Mouse (Mus musculus): ENCODE data around the gene Dst.

The Dst gene

GRCm38 (mm10) chr1:34099439-34099838 lies 191.4 kb downstream of the Dst start:
- CTCF ChIA-PET: no interaction called here

- CTCF ChIA-PET: no interaction called here
Observed at GRCm38 (mm10) chr1:34100385-34100784, 192.4 kb downstream of the Dst start.

- CTCF ChIA-PET: no interaction called here
Observed at GRCm38 (mm10) chr1:34102604-34103003, 194.6 kb downstream of the Dst start.

GRCm38 (mm10) chr1:34103176-34103575 lies 195.2 kb downstream of the Dst start:
- CTCF ChIA-PET: no interaction called here

DNA sequence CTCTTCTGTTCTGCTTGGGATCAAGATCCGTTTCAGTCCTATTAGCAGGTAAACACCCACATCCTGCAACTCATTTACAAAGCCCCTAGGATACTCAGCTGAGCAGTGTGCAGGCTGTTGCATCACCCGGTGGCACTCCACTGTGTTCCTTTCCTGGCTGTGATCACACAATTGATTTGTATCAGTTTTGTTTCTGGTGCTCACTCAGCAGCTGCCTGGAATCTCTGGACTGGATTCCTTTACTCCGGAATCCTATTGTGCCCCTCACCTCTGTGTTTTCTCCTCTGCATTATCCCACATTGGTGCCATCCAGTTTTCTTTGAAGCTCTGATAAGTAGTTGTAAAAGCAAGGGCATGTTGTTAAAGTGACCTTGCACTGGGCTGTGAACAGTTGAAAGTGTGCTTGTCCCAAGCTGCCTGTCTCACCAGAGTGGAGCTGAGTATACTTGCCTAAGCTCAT lies 195.7 kb downstream of the Dst start:
- CTCF ChIA-PET: no interaction called here

DNA sequence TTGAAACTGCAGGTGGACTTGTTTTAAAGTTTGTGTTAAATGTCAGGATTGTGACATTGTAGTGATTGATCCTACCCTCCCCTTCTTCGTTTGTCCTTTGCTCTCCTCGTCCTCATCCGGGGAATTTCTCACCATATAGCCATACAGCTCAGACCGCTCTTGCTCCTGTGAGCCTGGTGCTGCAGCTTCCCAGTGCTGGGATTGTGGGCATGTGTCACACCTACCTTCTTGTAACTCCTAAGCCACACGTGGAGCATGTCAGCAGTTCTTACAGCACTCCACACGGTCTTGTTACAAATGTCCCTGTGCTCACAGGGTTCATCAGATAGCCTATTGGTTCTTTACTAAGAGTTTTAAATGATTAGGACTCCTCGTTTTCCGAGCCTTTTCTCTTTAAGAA lies 196.8 kb downstream of the Dst start:
- CTCF ChIA-PET: interaction anchor here (0.7 kb wide), 1 partner anchor 795 kb away, joined by 3 read pairs; no protein-coding TSS in a partner anchor

DNA sequence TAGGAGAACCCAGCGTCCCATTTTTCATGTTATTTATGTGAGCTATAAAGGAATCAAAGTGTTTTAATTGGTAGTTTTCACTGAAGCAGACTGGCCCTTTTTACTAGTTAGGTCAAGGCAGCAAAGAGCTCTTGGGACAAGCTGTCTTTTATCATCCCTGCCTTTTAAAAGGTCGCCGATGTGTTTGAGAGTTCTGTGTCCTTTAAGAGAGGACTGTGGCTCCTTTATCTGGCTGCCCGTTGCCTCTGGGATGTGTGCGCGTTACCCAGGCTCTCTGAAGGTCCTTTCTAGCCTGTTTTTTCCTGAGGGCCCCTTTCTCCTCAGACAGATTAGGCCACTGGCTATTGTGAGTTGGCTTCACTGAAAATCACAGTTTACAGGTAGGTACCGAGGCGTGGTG lies 198.6 kb downstream of the Dst start:
- CTCF ChIA-PET: no interaction called here

DNA sequence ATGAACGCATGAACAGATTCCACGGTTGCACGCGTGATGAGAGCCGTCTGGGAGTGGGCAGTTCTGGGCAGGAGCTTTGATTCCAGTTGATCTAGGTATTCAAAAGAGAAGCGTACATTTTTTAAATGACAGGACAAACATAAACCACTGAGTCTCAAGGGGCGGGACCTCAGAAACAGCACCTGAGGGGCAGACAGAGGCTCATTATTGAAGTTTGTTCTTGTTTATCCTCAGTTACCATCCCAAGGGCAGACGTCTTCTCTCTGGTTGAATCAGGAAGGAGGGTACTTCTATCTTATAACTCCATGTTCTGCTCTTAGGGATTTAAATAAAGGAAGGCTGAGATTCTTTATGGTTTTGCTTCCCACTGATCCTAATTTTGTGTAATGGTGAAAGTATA lies 199.1 kb downstream of the Dst start:
- CTCF ChIA-PET: no interaction called here

DNA sequence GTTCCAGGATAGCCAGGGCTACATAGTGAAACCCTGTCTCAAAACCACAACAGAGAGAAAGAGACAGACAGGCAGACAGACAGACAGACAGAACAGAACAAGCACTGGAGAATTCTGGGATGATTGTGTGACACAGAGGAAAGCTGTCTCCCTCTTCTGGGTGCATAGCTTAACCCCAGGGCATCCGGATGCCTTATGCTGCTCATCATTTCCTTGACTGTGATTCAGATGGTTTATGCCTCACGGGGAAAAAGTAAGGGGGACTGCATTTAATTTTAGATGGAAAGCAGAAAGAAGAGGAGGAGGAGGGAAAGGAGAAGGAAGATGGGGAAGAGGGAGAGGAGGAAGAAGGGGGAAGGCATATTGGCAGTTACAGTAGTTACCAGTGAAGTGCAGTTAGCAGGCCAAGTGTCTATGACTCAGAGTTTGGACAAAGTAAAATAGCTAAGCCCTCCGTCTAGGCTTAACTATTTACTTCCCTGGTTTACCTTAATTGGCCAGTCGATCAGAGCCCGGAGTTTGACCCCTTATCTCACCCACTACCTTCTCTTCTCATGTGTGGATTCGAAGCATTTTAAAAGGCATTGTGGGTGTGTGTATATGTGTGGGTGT lies 201.7 kb downstream of the Dst start:
- CTCF ChIA-PET: no interaction called here

- CTCF ChIA-PET: no interaction called here
Observed at GRCm38 (mm10) chr1:34110862-34111261, 202.8 kb downstream of the Dst start.

DNA sequence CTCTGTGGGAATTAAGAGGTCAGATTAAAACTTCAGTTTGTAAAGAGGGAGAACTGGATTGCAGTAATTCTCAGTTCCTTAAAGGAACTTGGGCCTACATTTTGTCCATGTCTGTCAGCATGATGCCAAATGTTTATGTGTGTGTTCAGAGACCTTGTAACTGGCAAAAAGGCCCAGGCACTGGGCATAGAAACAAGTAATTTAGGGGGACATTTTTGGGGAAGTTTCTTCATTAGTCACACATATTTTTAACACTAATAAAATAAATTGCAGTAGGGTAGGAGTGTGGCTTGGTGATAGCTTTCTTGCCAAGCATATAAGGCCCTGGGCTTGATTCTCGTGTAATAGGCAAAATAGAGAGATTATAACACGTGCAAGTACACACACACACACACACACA lies 203.9 kb downstream of the Dst start:
- CTCF ChIA-PET: interaction anchor here (0.7 kb wide), 1 partner anchor 30 kb away, joined by 4 read pairs; no protein-coding TSS in a partner anchor

GRCm38 (mm10) chr1:34116444-34116843 lies 208.4 kb downstream of the Dst start:
- CTCF ChIA-PET: no interaction called here

DNA sequence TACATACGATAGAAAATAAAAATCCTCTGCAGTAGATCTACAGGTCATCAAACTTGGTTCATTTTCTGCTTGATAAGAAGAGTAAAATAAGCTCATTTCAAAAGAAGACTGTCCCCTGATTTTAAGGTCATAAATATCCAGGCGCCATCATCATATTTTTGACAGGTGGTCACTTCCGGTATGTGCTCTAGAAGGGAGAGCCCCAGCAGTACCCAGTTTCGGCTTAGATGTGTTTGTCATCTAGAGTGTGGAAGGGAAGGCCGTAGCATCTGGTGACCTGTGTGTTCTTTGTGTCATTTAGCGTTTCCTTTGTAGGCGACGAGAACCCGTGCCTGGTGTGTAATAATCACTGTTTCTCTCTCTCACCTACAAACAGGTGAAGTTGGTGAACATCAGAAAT lies 209.0 kb downstream of the Dst start:
- CTCF ChIA-PET: no interaction called here

DNA sequence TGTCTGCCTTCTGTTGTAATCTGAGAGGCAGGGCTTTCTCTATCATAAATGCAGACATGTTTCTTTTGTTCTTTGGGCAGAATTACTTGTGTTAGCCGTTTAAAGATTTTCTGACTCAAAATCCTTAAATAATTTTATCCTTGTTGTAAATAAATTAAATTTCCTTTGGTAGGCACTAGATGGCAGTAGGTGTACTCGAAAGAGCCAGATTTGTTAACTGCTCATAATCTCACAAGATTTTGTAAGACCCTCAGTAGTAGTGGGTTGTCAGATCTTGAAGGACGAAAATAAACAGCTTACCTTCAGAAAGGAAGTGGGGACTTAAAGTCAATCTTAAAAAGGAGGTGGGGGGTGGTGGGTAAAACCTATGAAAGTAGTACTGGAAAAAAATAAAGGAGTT lies 209.7 kb downstream of the Dst start:
- CTCF ChIA-PET: no interaction called here

GRCm38 (mm10) chr1:34120066-34120465 lies 212.0 kb downstream of the Dst start:
- CTCF ChIA-PET: no interaction called here

DNA sequence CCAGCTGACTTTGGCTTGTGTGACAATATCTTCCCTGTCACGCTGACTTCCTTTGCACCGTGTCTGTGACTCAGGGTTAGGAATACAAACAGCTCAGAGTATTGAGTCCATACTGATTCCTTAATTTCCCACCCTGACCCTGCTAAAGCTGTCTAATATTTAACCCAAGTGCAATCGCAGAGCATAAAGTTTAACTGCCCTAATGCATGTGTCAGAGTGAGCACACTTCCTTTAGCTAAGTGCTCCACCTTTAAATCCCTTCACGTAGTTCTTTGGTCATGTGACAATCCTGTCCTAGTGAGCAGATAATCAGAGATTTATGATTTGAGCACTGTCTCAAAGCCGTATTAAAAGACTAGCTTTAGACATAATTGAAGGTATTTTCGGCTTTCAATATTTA lies 212.6 kb downstream of the Dst start:
- CTCF ChIA-PET: no interaction called here

- CTCF ChIA-PET: no interaction called here
Observed at GRCm38 (mm10) chr1:34121157-34122015, 213.4 kb downstream of the Dst start.

DNA sequence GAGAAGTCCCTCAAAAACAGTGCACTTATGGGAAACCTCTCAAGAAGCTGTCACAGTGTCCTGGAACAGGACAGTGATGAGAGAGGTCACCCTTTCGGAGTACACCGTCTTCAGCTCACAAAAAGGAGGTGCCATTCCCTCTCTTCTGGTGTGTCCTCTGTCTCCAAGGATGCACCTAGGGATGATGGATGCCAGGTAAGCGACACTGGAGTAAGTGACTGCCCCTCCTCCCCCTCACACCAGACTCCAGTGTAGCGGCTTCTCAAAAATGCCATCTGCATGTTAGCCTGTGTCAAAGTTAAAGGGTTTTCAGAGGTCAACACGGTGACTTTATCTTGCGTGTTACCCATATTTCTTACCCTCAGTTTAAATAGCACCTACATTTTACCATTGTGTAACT lies 214.2 kb downstream of the Dst start:
- CTCF ChIA-PET: no interaction called here

- CTCF ChIA-PET: no interaction called here
Observed at GRCm38 (mm10) chr1:34122905-34123304, 214.9 kb downstream of the Dst start.

DNA sequence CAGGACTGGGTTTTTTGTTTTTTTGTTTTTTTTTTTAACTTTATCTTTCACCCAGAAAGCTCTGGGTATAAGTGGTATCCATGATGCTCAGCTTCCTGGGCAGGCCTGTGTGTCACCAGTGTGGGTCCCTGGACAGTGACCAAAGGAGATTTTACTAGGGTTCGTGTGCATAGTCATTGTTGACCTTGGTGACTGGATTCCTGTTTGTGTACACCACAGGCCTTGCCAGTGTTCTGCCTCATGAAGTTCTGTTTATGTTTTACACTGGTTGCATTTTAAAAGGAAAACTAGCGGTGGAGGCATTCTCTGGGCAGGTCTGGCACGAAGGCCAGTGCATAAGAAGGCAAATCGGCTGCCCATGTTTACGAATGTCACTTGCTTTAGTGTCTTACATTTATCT lies 215.3 kb downstream of the Dst start:
- CTCF ChIA-PET: no interaction called here

DNA sequence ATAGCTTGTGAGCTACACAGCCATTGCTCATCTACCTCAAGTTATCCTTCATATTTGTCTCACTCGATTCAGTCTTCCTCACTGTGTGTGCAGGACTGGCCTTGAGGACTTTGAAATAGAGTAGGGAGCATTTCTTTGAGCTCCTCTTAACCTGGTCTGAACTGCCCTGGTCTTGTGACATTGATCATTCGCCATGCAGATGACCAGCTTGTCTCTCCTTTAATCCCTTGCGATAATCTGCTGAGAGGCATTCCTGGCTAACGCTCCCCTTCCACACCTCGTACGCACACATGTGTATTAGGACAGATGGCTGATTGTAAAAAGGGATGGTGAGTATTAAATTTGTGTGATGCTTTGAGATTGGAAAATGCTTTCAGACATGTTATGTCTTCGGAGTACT lies 216.4 kb downstream of the Dst start:
- CTCF ChIA-PET: no interaction called here

DNA sequence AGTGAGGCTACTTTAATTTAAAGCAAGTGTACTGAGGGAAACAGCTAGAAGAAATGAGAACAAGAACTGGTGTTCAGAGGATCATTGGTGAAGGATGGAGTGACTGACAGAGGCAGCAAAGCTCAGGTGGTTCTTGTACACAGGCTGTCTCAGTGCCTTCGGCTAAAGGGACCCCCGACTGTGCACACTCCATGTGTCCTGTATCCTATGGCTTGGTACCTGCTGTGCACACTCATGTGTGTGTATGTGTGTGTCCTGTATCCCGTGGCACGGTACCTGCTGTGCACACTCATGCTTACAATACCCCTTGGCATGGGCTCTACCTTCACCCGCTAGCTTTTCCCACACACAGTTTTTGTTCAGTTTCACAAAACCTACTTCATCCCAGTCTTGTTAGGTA lies 217.1 kb downstream of the Dst start:
- CTCF ChIA-PET: no interaction called here

- CTCF ChIA-PET: no interaction called here
Observed at GRCm38 (mm10) chr1:34127714-34128474, 219.9 kb downstream of the Dst start.

All from spleen, embryonic (tissue).